39 mouse cellular contexts compared by ENCODE assay signal in the genomic region with DNA sequence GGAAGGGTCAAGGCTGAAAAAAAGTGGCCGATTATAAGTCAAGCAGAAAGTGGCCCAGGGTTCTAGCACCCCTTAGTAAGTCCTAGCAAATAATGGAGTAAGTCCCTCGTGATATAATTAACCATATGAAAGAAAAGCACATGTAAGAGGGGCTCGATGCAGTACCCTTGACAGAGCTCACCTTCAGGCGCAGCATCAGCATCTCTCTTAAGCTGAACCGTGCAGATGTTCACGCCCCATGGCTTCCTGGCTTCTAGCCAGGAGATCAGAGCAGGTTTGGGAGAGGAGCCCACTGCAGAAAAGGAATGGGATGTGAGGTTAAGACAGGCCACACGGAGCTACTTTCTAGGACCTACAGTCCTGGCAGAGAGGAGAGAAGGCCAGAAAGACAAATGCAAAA. TPM values are rescaled to one million over a fixed set of nuclear protein-coding genes. Genes with fewer than 3 reads are reported as not detected.
"Had no signal": no experiment of that assay in that cellular context is flagged by ENCODE, and none has a peak within 500 bp of the region (broad histone marks: within the 10 kb centered on the region; RNA-seq: fewer than 3 reads in every experiment).

No protein-coding gene starts in this region.

- H3K9me3 ChIP-seq: hindbrain, embryonic 13.5 days; hindbrain, embryonic 15.5 days; limb, embryonic 15.5 days had no signal

- H3K4me2 ChIP-seq: hindbrain, embryonic 13.5 days; hindbrain, embryonic 15.5 days; kidney, embryonic 15.5 days; limb, embryonic 13.5 days; limb, embryonic 15.5 days; liver, embryonic 12.5 days had no signal

- H3K9ac ChIP-seq: forebrain, postnatal 0 days; hindbrain, embryonic 13.5 days; hindbrain, embryonic 15.5 days; kidney, embryonic 15.5 days; limb, embryonic 13.5 days; limb, embryonic 15.5 days; liver, embryonic 12.5 days; liver, embryonic 14.5 days had no signal

- H3K4me1 ChIP-seq: hindbrain, embryonic 13.5 days; hindbrain, embryonic 15.5 days; kidney, embryonic 15.5 days; limb, embryonic 13.5 days; limb, embryonic 15.5 days; liver, embryonic 12.5 days had no signal

- ATAC-seq: forebrain, postnatal 0 days; hindbrain, postnatal 0 days; intestine, embryonic 16.5 days; liver, embryonic 12.5 days had no signal

- H3K4me3 ChIP-seq: hindbrain, embryonic 13.5 days; hindbrain, embryonic 15.5 days; kidney, embryonic 15.5 days; limb, embryonic 13.5 days; limb, embryonic 15.5 days; liver, embryonic 12.5 days had no signal

- H3K27me3 ChIP-seq: hindbrain, embryonic 13.5 days; hindbrain, embryonic 15.5 days; kidney, embryonic 15.5 days; limb, embryonic 13.5 days; limb, embryonic 15.5 days; liver, embryonic 12.5 days had no signal

- H3K27ac ChIP-seq: hindbrain, embryonic 13.5 days; hindbrain, embryonic 15.5 days; hindbrain, postnatal 0 days; kidney, embryonic 15.5 days; kidney, postnatal 0 days; limb, embryonic 13.5 days; limb, embryonic 15.5 days; liver, embryonic 12.5 days; liver, embryonic 14.5 days had no signal

- DNase-seq: forebrain, postnatal 0 days; gastrocnemius, postnatal 14 days; gastrocnemius, postnatal 36 days; heart, postnatal 10 days; kidney, adult 11 months; kidney, adult 2 months; kidney, postnatal 14 days; kidney, postnatal 36 days; layer of hippocampus, adult 9-11 months; layer of hippocampus, postnatal 36 days; left cerebral cortex, postnatal 4 days; lung, adult 18-20 months had no signal

RNA-seq across cellular contexts. Expression of a gene that starts 10.7 kb away (rescaled TPM):
- total RNA-seq: forebrain, postnatal 0 days; gastrocnemius, adult 18-20 months; gastrocnemius, adult 8-10 months; gastrocnemius, postnatal 14 days; gastrocnemius, postnatal 36 days; heart, adult 18-20 months; heart, postnatal 10 days; heart, postnatal 25 days; hematopoietic stem cell, adult 5-6 weeks; hindbrain, postnatal 0 days; layer of hippocampus, adult 18-20 months; layer of hippocampus, adult 8-10 months; layer of hippocampus, postnatal 14 days; layer of hippocampus, postnatal 36 days; left cerebral cortex, adult 18-20 months; left cerebral cortex, adult 8-10 months; left cerebral cortex, postnatal 10 days; left cerebral cortex, postnatal 25 days; left cerebral cortex, postnatal 4 days had no signal
- polyA plus RNA-seq: forebrain, postnatal 0 days; gonadal fat pad, adult 2 months; heart, embryonic 14.5 days; hindbrain, postnatal 0 days; intestine, embryonic 16.5 days; kidney, adult 2 months; large intestine, adult 2 months; limb, embryonic 11.5 days; liver, embryonic 14.5 days; liver, embryonic 16.5 days had no signal
